Mouse (Mus musculus) embryonic facial prominence, embryonic 10.5 days (tissue): Measurements from ENCODE around the gene Hinfp. TPM values are rescaled to one million over a fixed set of nuclear protein-coding genes. Genes with fewer than 3 reads are reported as not detected.
A peak's percentile ranks its signal among the peaks of the same experiment; 100 is the strongest.
"Not testable (repeated sequence)": the region's sequence is repeated elsewhere in the genome, so short reads cannot be mapped to it uniquely, and the experiment has no call there.

Source experiments
- DNase-seq: peaks from one replicate; pipeline ENCODE4 v3.0.0-alpha.2; 2017; ENCODE audit warnings: low spot score
- H3K27ac ChIP-seq: fragments of 300-500 bp; sonication (generic); replicated peaks from 2 replicates; pipeline ENCODE4 v1.5.1; 2016; ENCODE audit warnings: mild to moderate bottlenecking
- H3K27me3 ChIP-seq: fragments of 300-500 bp; sonication (generic); replicated peaks from 2 replicates; pipeline ENCODE4 v1.6.1; 2016; ENCODE audit warnings: low read depth, mild to moderate bottlenecking; ENCODE audit not compliant: poor library complexity, severe bottlenecking
- H3K36me3 ChIP-seq: fragments of 300-500 bp; sonication (generic); replicated peaks from 2 replicates; pipeline ENCODE4 v1.6.1; 2016; ENCODE audit warnings: mild to moderate bottlenecking, moderate library complexity
- H3K4me1 ChIP-seq: fragments of 300-500 bp; sonication (generic); 2 replicates; pipeline ENCODE4 v1.6.1; 2016
- H3K4me3 ChIP-seq: fragments of 300-500 bp; sonication (generic); 2 replicates; pipeline ENCODE4 v1.5.1; 2016; ENCODE audit warnings: mild to moderate bottlenecking, moderate library complexity
- H3K9me3 ChIP-seq: fragments of 300-500 bp; sonication (generic); 2 replicates; pipeline ENCODE4 v1.6.1; 2016; ENCODE audit warnings: mild to moderate bottlenecking
- WGBS: fragments of 180-500 bp; shearing (Covaris S2); methylation state at CpG from one replicate; pipeline ENCODE4 v1.1.7; 2016; 5-methylcytosine and 5-hydroxymethylcytosine counted together
- polyA plus RNA-seq: library from polyadenylated mRNA; unstranded; fragments of >200 nt; fragmentation: Nextera tagmentation; extraction: Ambion mirVana; gene quantifications from 2 replicates; pipeline ENCODE4 v1.2.1, GENCODE M21; 2016

Hinfp gene
- polyA plus RNA-seq, 1 experiment from 2014 or later = 29.6 TPM

DNA sequence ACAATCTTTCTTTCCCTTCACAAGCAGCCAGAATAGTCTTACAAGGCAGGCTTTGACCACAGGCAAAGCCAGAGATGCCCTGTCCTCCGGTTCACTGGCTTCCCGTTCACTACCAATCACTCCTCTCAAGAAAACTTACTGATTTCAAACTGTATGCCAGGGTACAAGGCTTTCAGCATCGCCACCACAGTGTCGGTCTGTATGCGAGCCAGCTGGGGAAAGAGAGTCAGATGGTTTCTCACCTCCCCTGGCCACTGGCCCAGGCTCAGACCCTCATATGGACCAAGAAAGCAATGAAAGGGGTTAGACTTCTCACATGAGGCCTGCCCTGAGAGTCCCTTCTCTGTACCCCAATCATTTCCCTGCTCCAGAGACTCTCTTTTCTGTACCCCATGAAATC lies 36.0 kb upstream of the Hinfp start:
- H3K36me3 ChIP-seq = peaks cover 67% of the 10 kb centered on the region
- 91% methylated on average over 5 of the region's 5 CpGs for WGBS
- H3K4me1 ChIP-seq = peaks cover 38% of the 10 kb centered on the region
- DNase-seq = no peak
- peak overlapping the region; percentile 48 for H3K27ac ChIP-seq
- no peaks in the 10 kb centered on the region for H3K27me3 ChIP-seq
- H3K9me3 ChIP-seq = no peaks in the 10 kb centered on the region
- peak overlapping the region; percentile 91 for H3K4me3 ChIP-seq

DNA sequence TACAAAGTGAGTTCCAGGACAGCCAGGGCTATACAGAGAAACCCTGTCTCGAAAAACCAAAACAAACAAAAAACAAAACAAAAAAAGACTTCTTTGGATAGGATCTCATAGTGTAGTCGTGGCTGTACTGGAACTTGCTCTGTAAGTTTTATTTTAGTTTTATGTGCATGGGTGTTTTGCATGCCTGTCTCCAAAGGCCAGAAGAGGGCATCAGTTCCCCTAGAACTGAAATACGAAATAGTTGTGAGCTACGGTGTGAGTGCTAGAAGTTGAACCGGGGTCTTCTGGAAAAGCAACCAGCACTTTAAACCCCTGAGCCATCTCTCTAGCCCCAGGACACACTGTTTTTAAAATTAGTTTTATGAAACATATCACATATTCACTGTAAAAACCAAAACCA lies 33.1 kb upstream of the Hinfp start:
- H3K4me3 ChIP-seq = 0 out of 2 replicates have a peak overlapping the region, but pooled peaks have one; percentile 25
- H3K27me3 ChIP-seq = no peaks in the 10 kb centered on the region
- DNase-seq = no peak
- peaks cover 4% of the 10 kb centered on the region for H3K9me3 ChIP-seq
- peaks cover 66% of the 10 kb centered on the region for H3K36me3 ChIP-seq
- no peak overlapping the region for H3K27ac ChIP-seq
- H3K4me1 ChIP-seq = peaks cover 33% of the 10 kb centered on the region
- WGBS = 90% methylated on average over 5 of the region's 5 CpGs

DNA sequence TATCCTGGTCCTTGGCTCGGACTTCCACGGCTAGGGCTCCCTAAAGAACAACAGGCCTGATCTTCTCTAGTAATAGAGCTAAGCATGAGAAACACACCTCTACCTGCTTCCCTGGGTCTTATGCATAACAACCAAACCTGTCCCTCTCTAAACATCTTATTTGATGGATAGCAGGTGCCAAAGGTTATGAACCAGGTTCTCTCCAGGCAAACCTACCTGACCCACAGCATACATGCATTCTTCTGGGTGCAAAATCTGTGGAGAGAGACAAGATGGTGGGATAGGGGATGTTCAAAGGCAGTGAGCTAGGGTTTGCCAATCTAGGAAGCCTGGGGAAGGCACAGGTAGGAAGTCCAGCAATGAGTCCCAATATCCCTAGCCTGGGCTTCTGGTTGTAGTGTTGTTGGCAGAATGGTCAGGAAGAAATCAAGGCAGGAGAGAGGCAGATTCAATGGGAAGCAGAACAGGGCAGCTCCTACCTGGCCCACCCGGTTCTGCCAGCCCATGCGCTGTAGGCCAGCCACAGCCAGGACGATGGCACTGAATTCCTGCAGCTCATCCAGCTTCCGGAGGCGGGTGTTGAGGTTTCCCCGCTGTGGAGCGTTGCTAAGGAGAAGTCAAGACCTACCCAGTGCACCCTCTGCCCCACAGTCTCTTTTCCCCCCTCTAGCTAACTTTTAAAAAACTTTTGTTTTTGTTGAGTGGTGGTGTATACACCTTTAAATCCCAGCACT lies 32.1 kb upstream of the Hinfp start:
- no peak overlapping the region for H3K27ac ChIP-seq
- H3K4me3 ChIP-seq = peak overlapping the region; percentile 99
- 68% methylated on average over 9 of the region's 9 CpGs for WGBS

DNA sequence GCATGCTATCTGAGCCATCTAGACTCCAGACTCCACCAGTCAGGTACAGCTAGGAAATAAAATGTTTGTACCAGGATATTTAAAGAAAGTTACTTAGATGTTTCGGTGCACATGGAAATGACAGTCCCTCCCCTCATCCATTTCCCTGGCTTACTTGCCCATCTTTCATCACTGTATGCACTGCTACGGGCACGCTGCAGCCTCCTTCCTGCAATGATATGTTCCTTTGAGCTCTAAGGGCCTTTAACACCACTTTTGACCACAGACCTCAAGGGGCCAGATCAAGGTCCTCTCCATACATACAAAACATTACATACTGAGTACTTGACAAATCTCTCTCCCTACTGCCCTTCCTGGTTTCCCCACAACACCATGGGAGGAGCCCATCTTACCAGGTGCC lies 31.5 kb upstream of the Hinfp start:
- WGBS = 79% methylated on average over 3 of the region's 3 CpGs
- DNase-seq = no peak
- H3K27ac ChIP-seq = peak overlapping the region; percentile 1; the same call in 1 of the 2 replicates
- peak overlapping the region; percentile 99 for H3K4me3 ChIP-seq
- H3K27me3 ChIP-seq = no peaks in the 10 kb centered on the region
- peaks cover 79% of the 10 kb centered on the region for H3K36me3 ChIP-seq
- H3K9me3 ChIP-seq = peaks cover 6% of the 10 kb centered on the region
- peaks cover 17% of the 10 kb centered on the region for H3K4me1 ChIP-seq

More for the DNA sequence above, 32.1 kb upstream of the Hinfp start:
- Histone ChIP-seq H3K36me3 (peaks cover 75% of the 10 kb centered on the region), H3K9me3 (peaks cover 6% of the 10 kb centered on the region), H3K4me1 (peaks cover 23% of the 10 kb centered on the region), H3K27me3 (no peaks in the 10 kb centered on the region)
- no peak for DNase-seq

DNA sequence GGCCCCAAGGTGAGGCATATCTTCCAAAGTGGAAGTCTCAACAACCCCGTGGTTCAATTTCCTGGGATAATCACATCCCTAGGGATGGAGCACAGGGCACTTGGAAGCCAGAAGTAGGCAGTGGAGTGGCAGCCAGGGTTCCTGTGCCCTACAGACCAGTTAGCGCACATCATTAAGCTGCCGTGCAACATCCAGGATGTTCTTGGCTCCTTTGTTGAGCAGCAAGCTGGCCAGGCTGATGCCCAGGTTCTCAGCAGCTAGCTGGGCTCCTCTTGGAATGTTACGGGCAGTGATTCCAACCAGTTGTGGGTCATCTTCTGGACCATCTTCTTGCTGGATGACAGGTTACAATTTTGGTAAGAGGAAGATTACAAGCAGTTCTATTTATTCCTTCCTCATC lies 31.0 kb upstream of the Hinfp start:
- WGBS = 44% methylated on average over 4 of the region's 4 CpGs
- not testable (repeated sequence) for DNase-seq
- peaks cover 79% of the 10 kb centered on the region for H3K36me3 ChIP-seq

DNA sequence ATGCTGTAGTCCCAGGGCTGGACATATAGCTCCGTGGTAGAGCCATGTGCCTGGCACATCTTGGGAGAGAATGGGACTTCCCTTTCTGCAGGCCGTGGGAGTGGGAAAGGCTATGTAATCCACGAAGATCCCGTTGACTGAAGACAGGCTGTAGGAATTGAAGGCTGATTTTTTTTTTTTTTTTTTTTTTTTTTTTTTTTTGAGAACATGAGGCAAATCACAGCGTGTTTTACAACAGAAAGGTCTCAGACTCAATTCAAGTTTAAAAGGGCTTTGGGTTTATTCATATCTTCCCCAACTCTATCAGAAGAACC lies 30.6 kb upstream of the Hinfp start:
- Histone ChIP-seq H3K27me3 (no peaks in the 10 kb centered on the region), H3K4me3 (peak overlapping the region; percentile 99), H3K36me3 (peaks cover 79% of the 10 kb centered on the region), H3K4me1 (peaks cover 16% of the 10 kb centered on the region), H3K9me3 (peaks cover 6% of the 10 kb centered on the region), H3K27ac (peak overlapping the region; percentile 98)
- 5% methylated on average over 5 of the region's 5 CpGs for WGBS
- no peak for DNase-seq

More for the DNA sequence above, 31.0 kb upstream of the Hinfp start:
- peak overlapping the region; percentile 1; the same call in 1 of the 2 replicates for H3K27ac ChIP-seq
- H3K9me3 ChIP-seq, H3K27me3 ChIP-seq: not testable (repeated sequence)
- peaks cover 16% of the 10 kb centered on the region for H3K4me1 ChIP-seq
- H3K4me3 ChIP-seq = peak overlapping the region; percentile 99

DNA sequence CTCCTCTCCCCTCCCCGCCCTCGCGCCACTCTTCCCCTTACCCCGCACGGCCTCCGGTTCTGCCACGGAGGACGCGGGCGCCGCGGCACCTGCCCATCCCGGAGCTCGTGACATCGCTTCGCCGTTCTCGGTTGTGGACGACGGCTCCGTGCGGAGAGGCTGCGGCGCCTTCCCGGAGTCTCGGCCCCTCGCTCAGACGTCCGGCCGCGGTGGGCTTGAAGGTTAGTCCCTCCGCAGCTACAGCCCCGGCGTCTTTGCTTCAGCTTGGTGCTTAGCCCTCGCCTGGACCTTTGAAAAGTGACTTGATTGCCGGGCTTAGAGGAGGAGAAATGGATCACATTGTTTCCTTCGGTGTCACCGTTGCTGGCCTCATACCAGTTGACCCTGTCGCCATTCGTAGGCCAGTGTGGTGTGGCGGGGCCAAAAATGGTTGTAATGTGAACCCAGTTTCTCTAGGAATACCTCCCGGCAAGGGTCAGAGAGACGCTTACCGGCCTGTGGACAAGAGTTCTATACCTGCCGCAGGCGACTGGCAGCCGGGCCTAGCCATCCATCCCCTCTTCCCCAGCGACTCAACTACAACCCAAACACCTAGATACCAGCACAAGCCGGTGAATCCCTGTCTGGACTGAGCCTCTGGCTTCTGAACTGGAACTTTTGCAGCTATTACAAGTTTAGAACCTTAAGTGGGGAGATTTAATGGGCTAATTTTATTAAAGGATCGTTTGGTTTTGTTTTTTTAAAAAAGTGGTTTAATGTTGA lies 30.0 kb upstream of the Hinfp start:
- WGBS = under 1% methylated on average over 50 of the region's 50 CpGs
- H3K4me3 ChIP-seq = peak overlapping the region; percentile 99
- peaks cover 79% of the 10 kb centered on the region for H3K36me3 ChIP-seq
- peak; percentile 59 for DNase-seq
- peak overlapping the region; percentile 98 for H3K27ac ChIP-seq
- peaks cover 16% of the 10 kb centered on the region for H3K4me1 ChIP-seq
- no peaks in the 10 kb centered on the region for H3K27me3 ChIP-seq
- H3K9me3 ChIP-seq = peaks cover 6% of the 10 kb centered on the region

DNA sequence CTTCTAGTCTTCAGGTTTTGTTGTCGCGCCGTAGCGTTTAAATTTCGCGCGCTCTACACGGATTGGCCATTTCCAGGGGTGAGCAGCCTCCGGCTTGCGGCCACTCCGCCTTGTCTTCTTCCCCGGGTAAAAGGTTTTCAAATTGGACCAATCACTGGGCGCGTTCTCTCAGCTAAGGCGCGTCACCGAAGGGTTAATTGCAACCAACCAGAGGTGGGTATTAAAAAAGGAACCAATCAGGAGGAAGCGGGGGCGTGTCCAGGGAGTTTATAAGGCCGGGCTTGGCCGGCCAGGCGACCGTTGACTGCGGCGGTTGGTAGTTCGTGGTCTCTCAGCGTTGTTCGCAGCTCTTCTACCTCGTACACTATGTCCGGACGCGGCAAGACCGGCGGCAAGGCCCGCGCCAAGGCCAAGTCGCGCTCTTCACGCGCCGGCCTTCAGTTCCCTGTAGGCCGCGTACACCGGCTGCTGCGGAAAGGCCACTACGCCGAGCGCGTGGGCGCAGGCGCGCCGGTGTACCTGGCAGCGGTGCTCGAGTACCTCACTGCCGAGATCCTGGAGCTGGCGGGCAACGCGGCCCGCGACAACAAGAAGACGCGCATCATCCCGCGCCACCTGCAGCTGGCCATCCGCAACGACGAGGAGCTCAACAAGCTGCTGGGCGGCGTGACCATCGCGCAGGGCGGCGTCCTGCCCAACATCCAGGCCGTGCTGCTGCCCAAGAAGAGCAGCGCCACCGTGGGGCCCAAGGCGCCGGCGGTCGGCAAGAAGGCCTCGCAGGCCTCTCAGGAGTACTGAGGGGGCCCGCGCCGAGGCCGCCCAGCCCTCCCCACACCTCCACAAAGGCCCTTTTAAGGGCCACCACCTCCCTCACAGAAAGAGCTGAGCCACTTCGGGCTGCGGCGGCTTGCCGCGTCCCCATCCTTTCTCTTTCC lies 29.2 kb upstream of the Hinfp start, which contains the start of gene H2afx:
Gene H2afx, plus strand, starts transcription at position 299 of the 935 bp plus-strand sequence.
- Histone ChIP-seq H3K27me3 (no peaks in the 10 kb centered on the region), H3K4me1 (peaks cover 16% of the 10 kb centered on the region), H3K4me3 (peak within 1 kb of the TSS; percentile 99), H3K9me3 (peaks cover 6% of the 10 kb centered on the region), H3K36me3 (peaks cover 81% of the 10 kb centered on the region), H3K27ac (peak within 1 kb of the TSS; percentile 98)
- DNase-seq = peak; percentile 98
- under 1% methylated on average over 91 of the region's 91 CpGs for WGBS

DNA sequence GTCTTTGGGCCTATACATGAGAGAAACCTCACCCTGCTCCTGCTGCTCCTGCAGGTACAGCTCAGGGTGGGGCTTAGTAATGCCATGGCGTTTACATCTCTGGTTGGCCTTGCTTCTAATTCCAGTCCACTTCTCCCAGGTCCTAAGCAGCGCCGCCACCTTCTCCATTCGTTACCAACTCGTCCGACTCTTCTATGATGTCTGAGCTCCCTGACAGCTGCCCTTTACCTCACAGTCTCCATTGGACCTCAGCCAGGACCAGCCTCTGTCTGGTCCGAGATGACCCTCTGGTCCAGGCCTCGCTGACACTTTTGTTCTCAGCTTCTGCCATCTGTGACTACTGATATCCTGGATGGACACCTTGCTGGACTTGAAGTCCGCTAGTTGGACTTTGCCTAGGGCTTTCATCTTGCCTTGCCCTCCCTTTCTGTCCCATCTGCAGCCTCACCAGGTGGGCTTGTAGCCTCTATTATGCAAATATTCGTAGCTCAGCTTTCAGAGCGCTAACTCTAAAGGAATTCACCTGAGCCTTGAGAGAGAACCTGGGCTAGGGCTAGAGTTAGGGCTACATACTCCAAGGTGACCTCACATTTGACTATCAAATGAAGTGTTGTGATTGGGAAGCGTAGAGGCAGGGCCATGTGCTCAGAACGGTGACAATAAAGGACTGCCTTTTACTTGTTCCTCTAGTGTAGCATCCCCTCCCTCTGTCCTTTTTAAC lies 27.6 kb upstream of the Hinfp start:
- peaks cover 81% of the 10 kb centered on the region for H3K36me3 ChIP-seq
- H3K4me1 ChIP-seq = peaks cover 19% of the 10 kb centered on the region
- H3K4me3 ChIP-seq = peak overlapping the region; percentile 99; the same call in 1 of the 2 replicates
- H3K27me3 ChIP-seq = no peaks in the 10 kb centered on the region
- DNase-seq = no peak
- H3K9me3 ChIP-seq = peaks cover 6% of the 10 kb centered on the region
- H3K27ac ChIP-seq = peak overlapping the region; percentile 98
- 95% methylated on average over 13 of the region's 13 CpGs for WGBS

DNA sequence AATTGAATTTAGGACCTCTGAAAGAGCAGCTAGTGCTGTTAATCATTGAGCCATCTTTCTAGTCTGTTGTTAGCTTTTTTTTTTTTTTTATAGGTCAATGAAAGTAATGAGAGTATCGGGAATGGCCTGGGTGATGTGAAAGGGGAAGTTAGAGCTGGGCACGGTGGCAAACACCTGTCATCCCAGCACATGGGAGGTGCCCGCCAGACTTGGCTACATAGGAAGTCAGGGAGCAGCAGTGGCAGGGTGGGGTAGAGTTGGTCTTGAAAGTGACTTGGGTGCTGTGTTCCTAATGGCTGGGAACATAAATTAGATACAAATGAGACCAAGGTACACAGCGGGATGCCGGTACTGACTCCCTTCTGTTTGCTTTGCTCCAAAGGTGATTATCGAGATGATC lies 25.3 kb upstream of the Hinfp start:
- no peaks in the 10 kb centered on the region for H3K27me3 ChIP-seq
- no peak overlapping the region for H3K4me3 ChIP-seq
- DNase-seq = no peak
- H3K36me3 ChIP-seq = peaks cover 62% of the 10 kb centered on the region
- no peak overlapping the region for H3K27ac ChIP-seq
- peaks cover 19% of the 10 kb centered on the region for H3K4me1 ChIP-seq
- WGBS = 96% methylated on average over 6 of the region's 6 CpGs
- peaks cover 6% of the 10 kb centered on the region for H3K9me3 ChIP-seq

DNA sequence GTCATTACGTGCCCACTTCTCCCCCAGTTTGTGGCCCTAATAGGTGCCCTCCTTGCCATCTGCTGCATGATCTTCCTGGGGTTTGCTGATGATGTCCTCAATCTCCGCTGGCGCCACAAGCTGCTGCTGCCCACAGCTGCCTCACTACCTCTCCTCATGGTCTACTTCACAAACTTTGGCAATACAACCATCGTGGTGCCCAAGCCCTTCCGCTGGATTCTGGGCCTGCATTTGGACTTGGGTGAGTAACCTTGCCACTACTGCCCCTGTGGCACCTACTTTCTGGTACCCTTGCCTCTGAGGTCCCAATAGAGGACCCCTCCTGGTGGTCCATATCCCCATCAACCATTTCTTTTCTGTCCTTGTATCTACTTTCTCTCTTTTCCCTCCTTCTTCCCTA lies 22.5 kb upstream of the Hinfp start:
- Histone ChIP-seq H3K4me3 (peak overlapping the region; percentile 91), H3K4me1 (peaks cover 21% of the 10 kb centered on the region)
- WGBS = 85% methylated on average over 5 of the region's 5 CpGs

More for the DNA sequence above, 22.5 kb upstream of the Hinfp start:
- Histone ChIP-seq H3K9me3 (no peaks in the 10 kb centered on the region), H3K27ac (no peak overlapping the region), H3K36me3 (peaks cover 49% of the 10 kb centered on the region), H3K27me3 (no peaks in the 10 kb centered on the region)
- DNase-seq = no peak
